Mouse (Mus musculus) liver, embryonic 15.5 days (tissue): ENCODE results near the gene Ramp3. TPM values are rescaled to one million over a fixed set of nuclear protein-coding genes. Genes with fewer than 3 reads are reported as not detected.
"Not testable (repeated sequence)": the region's sequence is repeated elsewhere in the genome, so short reads cannot be mapped to it uniquely, and the experiment has no call there.

Experiments used
- ATAC-seq: fragments of 200-750 bp; cut with Nextera tagmentation; 2 replicates; pipeline ENCODE4 v1.8.0; 2017; ENCODE audit warnings: moderate number of reproducible peaks, mild to moderate bottlenecking, moderate library complexity; ENCODE audit not compliant: insufficient read depth
- H3K27ac ChIP-seq: fragments of 300-500 bp; sonication (generic); replicated peaks from 2 replicates; pipeline ENCODE4 v1.5.1; 2015; ENCODE audit warnings: mild to moderate bottlenecking, inconsistent platforms
- H3K27me3 ChIP-seq: fragments of 300-500 bp; sonication (generic); 2 replicates; pipeline ENCODE4 v1.6.1; 2015; ENCODE audit warnings: mild to moderate bottlenecking, inconsistent platforms
- H3K36me3 ChIP-seq: fragments of 300-500 bp; sonication (generic); replicated peaks from 2 replicates; pipeline ENCODE4 v1.6.1; 2015; ENCODE audit warnings: moderate library complexity, mild to moderate bottlenecking, inconsistent platforms
- H3K4me1 ChIP-seq: fragments of 300-500 bp; sonication (generic); replicated peaks from 2 replicates; pipeline ENCODE4 v1.6.1; 2015; ENCODE audit warnings: inconsistent platforms
- H3K4me2 ChIP-seq: fragments of 300-500 bp; sonication (generic); 2 replicates; pipeline ENCODE4 v1.6.1; 2015; ENCODE audit warnings: moderate library complexity, mild to moderate bottlenecking, inconsistent platforms
- H3K4me3 ChIP-seq: fragments of 300-500 bp; sonication (generic); replicated peaks from 2 replicates; pipeline ENCODE4 v1.5.1; 2015; ENCODE audit warnings: mild to moderate bottlenecking, inconsistent platforms
- H3K9ac ChIP-seq: fragments of 300-500 bp; sonication (generic); 2 replicates; pipeline ENCODE4 v1.6.1; 2015; ENCODE audit warnings: moderate library complexity, mild to moderate bottlenecking, inconsistent platforms
- H3K9me3 ChIP-seq: fragments of 300-500 bp; sonication (generic); replicated peaks from 2 replicates; pipeline ENCODE4 v1.6.1; 2016; ENCODE audit warnings: inconsistent platforms
- WGBS: fragments of 180-500 bp; shearing (Covaris S2); methylation state at CpG from one replicate; pipeline ENCODE4 v1.1.7; 2015; ENCODE audit warnings: mixed read lengths; ENCODE audit not compliant: insufficient replicate concordance; 5-methylcytosine and 5-hydroxymethylcytosine counted together
- polyA plus RNA-seq: library from polyadenylated mRNA; unstranded; fragments of >200 nt; fragmentation: Nextera tagmentation; extraction: Ambion mirVana; gene quantifications from 2 replicates; pipeline ENCODE4 v1.2.1, GENCODE M21; 2015

Ramp3 gene
- polyA plus RNA-seq, 1 experiment from 2014 or later: 0.09 TPM

- Histone ChIP-seq H3K4me2 (no peak within 1 kb of the TSS), H3K27me3 (no peaks in the 10 kb centered on the region), H3K4me3 (no peak within 1 kb of the TSS), H3K36me3 (no peaks in the 10 kb centered on the region), H3K9ac (no peak within 1 kb of the TSS), H3K27ac (no peak within 1 kb of the TSS), H3K4me1 (no peaks in the 10 kb centered on the region), H3K9me3 (no peaks in the 10 kb centered on the region)
- no peak for ATAC-seq
- 78% methylated on average over 4 of the region's 4 CpGs for WGBS
Observed at GRCm38 (mm10) chr11:6638537-6638936, 19.8 kb upstream of the Ramp3 start, which contains the start of gene Wap. Gene Wap, minus strand, starts transcription at chr11:6638637.

- no peak for ATAC-seq
- no peaks in the 10 kb centered on the region for H3K4me1 ChIP-seq
- H3K4me2 ChIP-seq: no peak overlapping the region
- WGBS: 51% methylated on average over 6 of the region's 6 CpGs
- H3K36me3 ChIP-seq: no peaks in the 10 kb centered on the region
- H3K27ac ChIP-seq: no peak overlapping the region
- H3K4me3 ChIP-seq: no peak overlapping the region
- H3K27me3 ChIP-seq: no peaks in the 10 kb centered on the region
- H3K9ac ChIP-seq: no peak overlapping the region
- H3K9me3 ChIP-seq: no peaks in the 10 kb centered on the region
Observed at GRCm38 (mm10) chr11:6639072-6639471, 19.2 kb upstream of the Ramp3 start.

GRCm38 (mm10) chr11:6644566-6644965 is 13.8 kb upstream of the Ramp3 start:
- no peak for ATAC-seq
- no peaks in the 10 kb centered on the region for H3K27me3 ChIP-seq
- no peak overlapping the region for H3K27ac ChIP-seq
- H3K4me3 ChIP-seq: no peak overlapping the region
- H3K4me1 ChIP-seq: no peaks in the 10 kb centered on the region
- no peaks in the 10 kb centered on the region for H3K36me3 ChIP-seq
- WGBS: 53% methylated on average over 6 of the region's 6 CpGs
- H3K9me3 ChIP-seq: no peaks in the 10 kb centered on the region
- H3K4me2 ChIP-seq: no peak overlapping the region
- no peak overlapping the region for H3K9ac ChIP-seq

- WGBS: 39% methylated on average over 9 of the region's 9 CpGs
- Histone ChIP-seq H3K27ac (no peak overlapping the region), H3K36me3 (no peaks in the 10 kb centered on the region), H3K4me3 (no peak overlapping the region), H3K9me3 (no peaks in the 10 kb centered on the region), H3K9ac (no peak overlapping the region), H3K27me3 (0 out of 2 replicates have a peak, but pooled peaks cover 3% of the 10 kb centered on the region), H3K4me2 (no peak overlapping the region), H3K4me1 (no peaks in the 10 kb centered on the region)
- ATAC-seq: no peak
Observed at GRCm38 (mm10) chr11:6647831-6648724, 10.2 kb upstream of the Ramp3 start.

GRCm38 (mm10) chr11:6650519-6650918 is 7.8 kb upstream of the Ramp3 start:
- Histone ChIP-seq H3K4me1 (no peaks in the 10 kb centered on the region), H3K9ac (no peak overlapping the region), H3K9me3 (no peaks in the 10 kb centered on the region), H3K4me2 (no peak overlapping the region), H3K36me3 (no peaks in the 10 kb centered on the region), H3K27me3 (0 out of 2 replicates have a peak, but pooled peaks cover 3% of the 10 kb centered on the region), H3K27ac (no peak overlapping the region), H3K4me3 (no peak overlapping the region)
- 45% methylated on average over 7 of the region's 7 CpGs for WGBS
- no peak for ATAC-seq

- not testable (repeated sequence) for H3K27ac ChIP-seq, ATAC-seq, H3K9me3 ChIP-seq, H3K4me2 ChIP-seq, H3K4me3 ChIP-seq, H3K36me3 ChIP-seq, H3K4me1 ChIP-seq, H3K9ac ChIP-seq
- H3K27me3 ChIP-seq: peaks cover 17% of the 10 kb centered on the region; the same call in 1 of the 2 replicates
- 58% methylated on average over 3 of the region's 3 CpGs for WGBS
Observed at GRCm38 (mm10) chr11:6652978-6653377, 5.3 kb upstream of the Ramp3 start.

GRCm38 (mm10) chr11:6654903-6655302 is 3.4 kb upstream of the Ramp3 start:
- Histone ChIP-seq H3K27me3 (peaks cover 26% of the 10 kb centered on the region; the same call in 1 of the 2 replicates), H3K4me2 (no peak overlapping the region), H3K9me3 (no peaks in the 10 kb centered on the region), H3K27ac (no peak overlapping the region), H3K4me1 (peaks cover 3% of the 10 kb centered on the region; the same call in 1 of the 2 replicates), H3K36me3 (no peaks in the 10 kb centered on the region), H3K9ac (no peak overlapping the region), H3K4me3 (no peak overlapping the region)
- ATAC-seq: no peak
- 0% methylated on average over 2 of the region's 2 CpGs for WGBS

- Histone ChIP-seq H3K27me3 (peaks cover 21% of the 10 kb centered on the region; the same call in 1 of the 2 replicates), H3K27ac (no peak overlapping the region), H3K36me3 (no peaks in the 10 kb centered on the region), H3K4me1 (peaks cover 3% of the 10 kb centered on the region; the same call in 1 of the 2 replicates), H3K4me3 (no peak overlapping the region), H3K9ac (no peak overlapping the region), H3K9me3 (no peaks in the 10 kb centered on the region), H3K4me2 (no peak overlapping the region)
- ATAC-seq: no peak
- 61% methylated on average over 14 of the region's 14 CpGs for WGBS
Observed at GRCm38 (mm10) chr11:6661206-6661605, 2.9 kb downstream of the Ramp3 start.

GRCm38 (mm10) chr11:6666634-6667033 is 8.3 kb downstream of the Ramp3 start:
- Histone ChIP-seq H3K27me3 (no peaks in the 10 kb centered on the region), H3K9me3 (no peaks in the 10 kb centered on the region), H3K4me3 (no peak overlapping the region), H3K36me3 (no peaks in the 10 kb centered on the region), H3K9ac (no peak overlapping the region), H3K4me1 (no peaks in the 10 kb centered on the region), H3K27ac (no peak overlapping the region), H3K4me2 (no peak overlapping the region)
- 53% methylated on average over 2 of the region's 2 CpGs for WGBS
- ATAC-seq: no peak

- ATAC-seq: no peak
- Histone ChIP-seq H3K9ac (no peak overlapping the region), H3K27ac (no peak overlapping the region), H3K36me3 (no peaks in the 10 kb centered on the region), H3K4me3 (no peak overlapping the region), H3K9me3 (no peaks in the 10 kb centered on the region), H3K4me2 (no peak overlapping the region), H3K4me1 (no peaks in the 10 kb centered on the region), H3K27me3 (no peaks in the 10 kb centered on the region)
- 57% methylated on average over 9 of the region's 9 CpGs for whole genome bisulfite sequencing
Observed at GRCm38 (mm10) chr11:6669041-6669440, 10.7 kb downstream of the Ramp3 start.

GRCm38 (mm10) chr11:6670044-6670443 is 11.7 kb downstream of the Ramp3 start:
- Histone ChIP-seq H3K36me3 (no peaks in the 10 kb centered on the region), H3K4me2 (no peak overlapping the region), H3K4me3 (no peak overlapping the region), H3K4me1 (no peaks in the 10 kb centered on the region), H3K27ac (no peak overlapping the region), H3K9me3 (no peaks in the 10 kb centered on the region), H3K27me3 (no peaks in the 10 kb centered on the region), H3K9ac (no peak overlapping the region)
- 40% methylated on average over 2 of the region's 2 CpGs for WGBS
- ATAC-seq: no peak
